Mouse (Mus musculus) MEL (cell line): ENCODE results near the gene Grik5. TPM values are rescaled to one million over a fixed set of nuclear protein-coding genes. Genes with fewer than 3 reads are reported as not detected.

ENCODE experiments used
- DNase-seq: peaks from one replicate; pipeline ENCODE4 v3.0.0; 2011; ENCODE audit warnings: low read depth, low spot score
- H3K27ac ChIP-seq: 2 replicates; pipeline ENCODE4 v1.5.1; 2012; ENCODE audit warnings: low read depth, mild to moderate bottlenecking, control low read depth, low read length, moderate library complexity; ENCODE audit not compliant: control insufficient read depth
- H3K27me3 ChIP-seq, 2 experiments: fragments of 150-350 bp in 1 of 2; sonication (generic) in 1 of 2; 2 replicates each; pipeline ENCODE4 v1.6.1; 2012; ENCODE audit warnings: low read length in 2 of 2, mild to moderate bottlenecking in 2 of 2, improper control_type of control experiment in 1 of 2, moderate library complexity in 1 of 2; ENCODE audit not compliant: insufficient read depth in 2 of 2, control insufficient read depth in 1 of 2
- H3K36me3 ChIP-seq, 2 experiments: 2 replicates each; pipeline ENCODE4 v1.6.1; 2012 to 2014; ENCODE audit warnings: low read length in 2 of 2, improper control_type of control experiment in 1 of 2, inconsistent platforms in 1 of 2, mild to moderate bottlenecking in 1 of 2; ENCODE audit not compliant: insufficient read depth in 2 of 2, control insufficient read depth in 1 of 2
- H3K4me1 ChIP-seq, 2 experiments: fragments of 150-350 bp in 1 of 2; sonication (generic) in 1 of 2; 2 replicates each; pipeline ENCODE4 v1.6.1; 2012; ENCODE audit warnings: low read length in 2 of 2, improper control_type of control experiment in 1 of 2, mild to moderate bottlenecking in 1 of 2; ENCODE audit not compliant: insufficient read depth in 2 of 2, control insufficient read depth in 1 of 2
- H3K4me3 ChIP-seq, 2 experiments: fragments of 150-350 bp in 1 of 2; sonication (generic) in 1 of 2; 2 replicates each; pipeline ENCODE4 v1.5.1; 2012; ENCODE audit warnings: low read depth in 2 of 2, low read length in 2 of 2, mild to moderate bottlenecking in 2 of 2, moderate library complexity in 2 of 2, control low read depth in 1 of 2, improper control_type of control experiment in 1 of 2; ENCODE audit not compliant: control insufficient read depth in 1 of 2, insufficient read depth in 1 of 2
- H3K79me2 ChIP-seq: 2 replicates; pipeline ENCODE4 v1.6.1; 2012; ENCODE audit warnings: mild to moderate bottlenecking, low read length, moderate library complexity; ENCODE audit not compliant: control insufficient read depth, poor library complexity, insufficient read depth
- H3K9ac ChIP-seq: 2 replicates; pipeline ENCODE4 v1.6.1; 2012; ENCODE audit warnings: low read depth, mild to moderate bottlenecking, control low read depth, low read length, moderate library complexity; ENCODE audit not compliant: control insufficient read depth, poor library complexity, severe bottlenecking
- H3K9me3 ChIP-seq: fragments of 150-350 bp; sonication (generic); replicated peaks from 2 replicates; pipeline ENCODE4 v1.6.1; 2012; ENCODE audit warnings: mild to moderate bottlenecking, low read length, improper control_type of control experiment, moderate library complexity; ENCODE audit not compliant: insufficient read depth
- BHLHE40 ChIP-seq: IDR thresholded peaks from 2 replicates; pipeline ENCODE4 v1.6.1; 2012; ENCODE audit warnings: low read depth, mild to moderate bottlenecking, inconsistent platforms, low read length, improper control_type of control experiment, borderline replicate concordance
- CTCF ChIP-seq, 3 experiments: IDR thresholded peaks in 2 of 3; conservative IDR thresholded peaks in 1 of 3; 2 replicates each; pipeline ENCODE4 v1.5.1; 2011 to 2012; ENCODE audit warnings: low read length in 3 of 3, low read depth in 2 of 3, mild to moderate bottlenecking in 2 of 3, improper control_type of control experiment in 1 of 3, inconsistent platforms in 1 of 3, mixed read lengths in 1 of 3, moderate library complexity in 1 of 3; ENCODE audit not compliant: control insufficient read depth in 1 of 3, insufficient read depth in 1 of 3, poor library complexity in 1 of 3, severe bottlenecking in 1 of 3
- ELF1 ChIP-seq: IDR thresholded peaks from 2 replicates; pipeline ENCODE4 v1.6.1; 2014; ENCODE audit warnings: low read depth, mild to moderate bottlenecking, inconsistent platforms, low read length, improper control_type of control experiment, moderate library complexity
- GABPA ChIP-seq: IDR thresholded peaks from 2 replicates; pipeline ENCODE4 v1.6.1; 2012; ENCODE audit warnings: low read depth, mild to moderate bottlenecking, inconsistent platforms, low read length, improper control_type of control experiment, moderate library complexity
- MAX ChIP-seq: IDR thresholded peaks from 2 replicates; pipeline ENCODE4 v1.6.1; 2011; ENCODE audit warnings: low read length, improper control_type of control experiment
- MXI1 ChIP-seq: IDR thresholded peaks from 2 replicates; pipeline ENCODE4 v1.6.1; 2011; ENCODE audit warnings: mild to moderate bottlenecking, low read depth, low read length, improper control_type of control experiment
- MYB ChIP-seq: IDR thresholded peaks from 2 replicates; pipeline ENCODE4 v1.6.1; 2011; ENCODE audit warnings: mild to moderate bottlenecking, low read depth, low read length, improper control_type of control experiment
- MYC ChIP-seq: IDR thresholded peaks from 2 replicates; pipeline ENCODE4 v1.6.1; 2011; ENCODE audit warnings: low read depth, mild to moderate bottlenecking, low read length, improper control_type of control experiment, moderate library complexity
- NELFE ChIP-seq: IDR thresholded peaks from 2 replicates; pipeline ENCODE4 v1.6.1; 2011; ENCODE audit warnings: low read depth, low read length, improper control_type of control experiment
- NRF1 ChIP-seq: IDR thresholded peaks from 2 replicates; pipeline ENCODE4 v1.6.1; 2014; ENCODE audit warnings: low read depth, mild to moderate bottlenecking, inconsistent platforms, low read length, improper control_type of control experiment, moderate library complexity; ENCODE audit not compliant: poor library complexity, insufficient read depth, severe bottlenecking
- POLR2A ChIP-seq, 2 experiments: IDR thresholded peaks; 2 replicates each; pipeline ENCODE4 v1.6.1; 2011 to 2012; ENCODE audit warnings: low read length in 2 of 2, mild to moderate bottlenecking in 2 of 2, control low read depth in 1 of 2, improper control_type of control experiment in 1 of 2, low read depth in 1 of 2, moderate library complexity in 1 of 2; ENCODE audit not compliant: control insufficient read depth in 1 of 2, insufficient read depth in 1 of 2, poor library complexity in 1 of 2
- POLR2AphosphoS5 ChIP-seq: IDR thresholded peaks from 2 replicates; pipeline ENCODE4 v1.6.1; 2012; ENCODE audit warnings: low read depth, borderline replicate concordance, mild to moderate bottlenecking, inconsistent platforms, low read length, moderate library complexity, mixed read lengths
- RCOR1 ChIP-seq: IDR thresholded peaks from 2 replicates; pipeline ENCODE4 v1.6.1; 2012; ENCODE audit warnings: low read depth, mild to moderate bottlenecking, inconsistent platforms, low read length, improper control_type of control experiment
- TAL1 ChIP-seq: IDR thresholded peaks from 2 replicates; pipeline ENCODE4 v1.6.1; 2012; ENCODE audit warnings: mild to moderate bottlenecking, inconsistent platforms, low read length, moderate library complexity, mixed read lengths
- TCF12 ChIP-seq: IDR thresholded peaks from 2 replicates; pipeline ENCODE4 v1.6.1; 2014; ENCODE audit warnings: low read depth, mild to moderate bottlenecking, inconsistent platforms, low read length, improper control_type of control experiment, moderate library complexity
- UBTF ChIP-seq: IDR thresholded peaks from 2 replicates; pipeline ENCODE4 v1.6.1; 2012; ENCODE audit warnings: low read depth, mild to moderate bottlenecking, inconsistent platforms, low read length, improper control_type of control experiment, moderate library complexity, borderline replicate concordance; ENCODE audit not compliant: insufficient read depth
- USF1 ChIP-seq: IDR thresholded peaks from 2 replicates; pipeline ENCODE4 v1.6.1; 2014; ENCODE audit warnings: low read depth, mild to moderate bottlenecking, inconsistent platforms, low read length, improper control_type of control experiment, moderate library complexity
- ZC3H11A ChIP-seq: IDR thresholded peaks from 2 replicates; pipeline ENCODE4 v1.6.1; 2012; ENCODE audit warnings: low read depth, mild to moderate bottlenecking, inconsistent platforms, low read length, improper control_type of control experiment
- ZKSCAN1 ChIP-seq: IDR thresholded peaks from 2 replicates; pipeline ENCODE4 v1.6.1; 2012; ENCODE audit warnings: low read depth, mild to moderate bottlenecking, inconsistent platforms, low read length, improper control_type of control experiment, moderate library complexity
- ZNF384 ChIP-seq: IDR thresholded peaks from 2 replicates; pipeline ENCODE4 v1.6.1; 2012; ENCODE audit warnings: low read depth, mild to moderate bottlenecking, inconsistent platforms, low read length, improper control_type of control experiment
- polyA plus RNA-seq, 2 experiments: library from polyadenylated mRNA; stranded (reverse) in 1 of 2; unstranded in 1 of 2; fragments of >175 nt in 1 of 2; fragments of >200 nt in 1 of 2; gene quantifications; 2 replicates each; pipeline versions ENCODE4 v1.2.1 to v1.2.4; 2012; ENCODE audit warnings: low replicate concordance in 2 of 2, low read depth in 1 of 2; ENCODE audit not compliant: insufficient read length in 2 of 2, insufficient read depth in 1 of 2, missing spikeins in 1 of 2
- total RNA-seq: library from RNA; depleted of rRNA; stranded (reverse); fragments of 300-350 nt; gene quantifications from 2 replicates; pipeline ENCODE4 v1.2.3, GENCODE M21; 2012

Gene Grik5
- total and polyA plus RNA-seq, 3 experiments: 3.5 to 22.0 TPM; not detected in 1

GRCm38 (mm10) chr7:25098169-25098568 is 26.0 kb upstream of the Grik5 start:
- Histone ChIP-seq H3K36me3 (no peaks in the 10 kb centered on the region), H3K4me3 (no peak overlapping the region), H3K9ac (no peak overlapping the region), H3K9me3 (no peaks in the 10 kb centered on the region), H3K4me1 (no peaks in the 10 kb centered on the region), H3K27ac (no peak overlapping the region), H3K27me3 (no peaks in the 10 kb centered on the region), H3K79me2 (no peaks in the 10 kb centered on the region)
- no peak for DNase-seq
- TF ChIP-seq ZKSCAN1 (no peak), TAL1 (no peak), MAX (no peak), NRF1 (no peak), POLR2A (IDR thresholded peaks at IDR 0.05; ENCODE audit: control insufficient read depth in 1 of 2, insufficient read depth in 1 of 2, low read depth in 1 of 2, low read length in 2 of 2, poor library complexity in 1 of 2) (no peak), NELFE (no peak), MXI1 (no peak), ELF1 (no peak), USF1 (no peak), GABPA (no peak), MYC (no peak), MYB (no peak), RCOR1 (no peak), POLR2AphosphoS5 (no peak), ZC3H11A (no peak), UBTF (no peak), BHLHE40 (no peak)

GRCm38 (mm10) chr7:25089875-25090274 is 17.7 kb upstream of the Grik5 start:
- no peak overlapping the region for H3K4me3 ChIP-seq
- TF ChIP-seq ZNF384: no peak
- no peak for TF ChIP-seq MYC
- TF ChIP-seq CTCF (IDR thresholded peaks at IDR 0.05 in 2 of 3, conservative IDR thresholded peaks at IDR 0.05 in 1 of 3; ENCODE audit: control insufficient read depth in 1 of 3, insufficient read depth in 1 of 3, low read depth in 2 of 3, low read length in 3 of 3, poor library complexity in 1 of 3, severe bottlenecking in 1 of 3): no peak
- no peak for TF ChIP-seq MXI1
- no peak for TF ChIP-seq TCF12
- H3K27me3 ChIP-seq: no peaks in the 10 kb centered on the region
- H3K9ac ChIP-seq: no peak overlapping the region
- no peak for DNase-seq
- H3K36me3 ChIP-seq: peaks cover 0 to 4% of the 10 kb centered on the region in 2 experiments; a peak in 2 of 4 replicates
- no peaks in the 10 kb centered on the region for H3K79me2 ChIP-seq
- H3K4me1 ChIP-seq: peaks cover under 1 to 5% of the 10 kb centered on the region in 2 experiments; a peak in 3 of 4 replicates
- no peaks in the 10 kb centered on the region for H3K9me3 ChIP-seq
- H3K27ac ChIP-seq: no peak overlapping the region
